Mouse (Mus musculus): Measurements from ENCODE around the gene Wnt2b.

DNA sequence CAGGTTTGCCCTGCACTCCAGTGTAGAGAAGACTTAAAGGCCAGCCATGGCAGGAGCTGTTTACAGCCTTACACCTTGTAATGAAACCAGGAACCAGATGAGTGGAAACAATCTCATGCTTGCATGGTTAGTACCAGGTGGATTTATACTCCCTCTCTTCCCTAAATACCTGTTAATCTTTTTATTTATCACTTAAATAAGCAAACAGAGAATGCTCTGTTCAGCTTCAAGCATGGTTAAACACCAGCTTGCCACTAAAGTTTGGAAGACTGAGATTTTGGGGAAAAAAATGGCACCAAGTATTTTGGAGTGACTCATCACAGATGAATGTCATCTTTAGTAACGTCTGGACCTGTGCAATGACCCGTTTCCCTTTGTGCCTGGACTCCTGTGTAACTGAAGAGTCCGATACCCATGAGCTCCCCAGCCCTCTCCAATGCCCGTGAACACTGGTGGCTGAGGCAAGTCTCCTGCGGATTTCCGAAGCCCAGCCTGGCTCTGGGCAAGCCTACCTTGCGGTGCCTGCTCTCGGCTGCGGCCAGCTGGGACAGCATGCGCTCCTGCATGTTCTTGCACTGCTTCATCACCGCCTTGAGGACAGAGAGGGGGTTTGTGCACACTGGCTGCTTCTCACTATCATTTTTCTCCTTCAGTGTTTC, 49.1 kb upstream of the Wnt2b start:
- TF ChIP-seq CTCF (IDR thresholded peaks at IDR 0.05; ENCODE audit: low read depth) (no peak), EP300 (IDR thresholded peaks at IDR 0.05; ENCODE audit: low read depth) (no peak)

Measured in liver, embryonic 14.5 days (tissue).